Mouse (Mus musculus): Measurements from ENCODE around the gene Gpr108. TPM values are rescaled to one million over a fixed set of nuclear protein-coding genes. Genes with fewer than 3 reads are reported as not detected.

Gpr108 gene
- polyA plus RNA-seq, 1 experiment from 2014 or later, result 40.6 TPM

DNA sequence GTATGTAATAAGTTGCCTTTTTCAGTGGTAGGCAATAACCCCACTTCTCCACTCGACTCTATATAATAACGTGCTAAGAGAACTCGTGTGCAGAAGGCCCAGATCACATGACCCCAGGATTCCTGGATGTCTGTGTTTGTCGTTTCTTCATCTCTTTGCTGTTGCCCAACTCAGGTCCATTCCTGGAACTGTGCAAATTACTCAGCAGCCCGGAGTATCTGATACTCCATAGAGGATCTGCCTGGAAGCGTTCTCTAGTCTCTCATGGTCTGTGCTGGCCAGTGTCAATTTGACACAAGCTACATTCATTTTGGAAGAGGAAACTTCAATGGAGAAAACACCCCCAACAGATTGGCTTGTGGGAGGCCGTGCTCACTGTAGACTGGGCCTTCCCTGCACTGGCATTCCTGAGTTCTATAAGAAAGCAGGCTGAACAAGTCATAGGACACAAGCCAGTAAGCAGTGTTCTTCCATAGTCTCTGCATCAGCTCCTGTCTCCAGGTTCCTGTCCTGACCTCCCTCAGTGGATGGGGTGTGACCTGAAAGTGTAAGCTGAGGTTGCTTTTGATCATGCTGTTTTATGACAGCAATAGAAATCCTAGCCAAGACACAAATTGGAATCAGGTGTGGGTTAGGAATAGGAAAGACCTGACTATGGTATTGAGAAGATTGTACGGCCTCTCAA lies 52.8 kb downstream of the Gpr108 start:
- Histone ChIP-seq H3K4me1 (ENCODE audit: control insufficient read depth, insufficient read depth, low read length) (no peaks in the 10 kb centered on the region), H3K27ac (ENCODE audit: low read length) (no peak overlapping the region), H3K9me3 (ENCODE audit: control insufficient read depth, low read depth, low read length) (no peaks in the 10 kb centered on the region), H3K27me3 (ENCODE audit: control insufficient read depth, insufficient read depth, low read length) (no peaks in the 10 kb centered on the region), H3K4me2 (replicated peaks; ENCODE audit: low read depth, low read length) (no peak overlapping the region), H3K9ac (replicated peaks; ENCODE audit: low read depth, low read length) (no peak overlapping the region), H3K4me3 (ENCODE audit: low read depth, low read length) (no peak overlapping the region), H3K36me3 (ENCODE audit: control insufficient read depth, insufficient read depth, low read length) (no peaks in the 10 kb centered on the region)
- WGBS, result 77% methylated on average over 8 of the region's 8 CpGs
- no peak for ATAC-seq (ENCODE audit: insufficient number of reproducible peaks, insufficient read depth, low FRiP score, low read depth)

DNA sequence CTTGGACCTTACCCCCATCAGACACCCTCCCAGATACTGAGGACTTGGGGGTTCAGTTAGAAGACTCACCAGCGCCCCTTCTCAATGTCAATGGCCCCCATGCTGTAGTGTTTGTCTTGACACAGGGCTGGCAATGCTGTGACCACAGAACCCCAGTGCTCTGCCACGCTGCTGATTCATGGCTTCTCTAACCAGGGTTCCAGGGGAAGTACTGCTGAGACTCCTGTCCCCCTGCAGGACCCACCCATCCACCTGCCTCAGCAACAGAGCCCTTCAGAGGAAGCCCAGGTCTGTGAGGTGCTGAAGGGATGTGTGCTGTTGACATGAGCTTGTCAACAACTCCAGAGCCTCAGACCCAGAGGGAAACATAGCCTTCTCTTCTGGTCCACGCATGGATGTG lies 53.5 kb downstream of the Gpr108 start:
- 81% methylated on average over 3 of the region's 3 CpGs for WGBS
- no peak overlapping the region for H3K9ac ChIP-seq (replicated peaks; ENCODE audit: low read depth, low read length)
- ATAC-seq (ENCODE audit: insufficient number of reproducible peaks, insufficient read depth, low FRiP score, low read depth), result no peak

DNA sequence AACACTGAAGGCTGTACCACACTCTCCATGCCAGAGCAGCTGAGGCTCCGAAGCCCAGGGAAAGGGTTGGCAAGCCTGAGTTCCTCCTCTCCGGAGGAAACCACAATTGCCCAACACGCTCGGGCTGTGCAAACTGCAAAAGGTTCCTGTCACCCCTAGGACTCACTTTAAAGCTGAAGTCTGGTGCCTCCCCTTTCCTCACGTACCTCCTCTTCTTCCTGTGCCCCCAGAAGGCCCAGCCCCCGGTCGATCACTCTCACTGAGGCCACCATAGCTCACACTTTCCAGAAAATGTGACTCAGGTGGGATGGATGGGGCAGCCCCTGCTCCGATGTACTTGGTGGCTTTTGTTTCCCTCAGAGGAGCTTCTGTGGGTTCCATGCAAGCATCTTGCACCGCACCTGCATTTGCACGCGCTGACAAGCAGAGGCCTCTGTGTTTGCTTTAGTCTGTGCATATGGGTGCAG lies 54.2 kb downstream of the Gpr108 start, which contains the start of gene Tnfsf14:
Tnfsf14 (minus strand) TSS at position 137 of the 467 bp plus-strand sequence.
- 71% methylated on average over 11 of the region's 11 CpGs for whole genome bisulfite sequencing
- no peaks in the 10 kb centered on the region for H3K27me3 ChIP-seq (ENCODE audit: control insufficient read depth, insufficient read depth, low read length)
- H3K36me3 ChIP-seq (ENCODE audit: control insufficient read depth, insufficient read depth, low read length), result no peaks in the 10 kb centered on the region
- H3K4me3 ChIP-seq (ENCODE audit: low read depth, low read length), result no peak within 1 kb of the TSS
- H3K4me2 ChIP-seq (replicated peaks; ENCODE audit: low read depth, low read length), result no peak within 1 kb of the TSS
- no peak within 1 kb of the TSS for H3K9ac ChIP-seq (replicated peaks; ENCODE audit: low read depth, low read length)
- H3K9me3 ChIP-seq (ENCODE audit: control insufficient read depth, low read depth, low read length), result no peaks in the 10 kb centered on the region
- H3K4me1 ChIP-seq (ENCODE audit: control insufficient read depth, insufficient read depth, low read length), result no peaks in the 10 kb centered on the region
- H3K27ac ChIP-seq (ENCODE audit: low read length), result no peak within 1 kb of the TSS
- ATAC-seq (ENCODE audit: insufficient number of reproducible peaks, insufficient read depth, low FRiP score, low read depth), result no peak

More for the DNA sequence above, 53.5 kb downstream of the Gpr108 start:
- no peaks in the 10 kb centered on the region for H3K36me3 ChIP-seq (ENCODE audit: control insufficient read depth, insufficient read depth, low read length)
- H3K27me3 ChIP-seq (ENCODE audit: control insufficient read depth, insufficient read depth, low read length), result no peaks in the 10 kb centered on the region
- no peaks in the 10 kb centered on the region for H3K9me3 ChIP-seq (ENCODE audit: control insufficient read depth, low read depth, low read length)
- H3K4me3 ChIP-seq (ENCODE audit: low read depth, low read length), result no peak overlapping the region
- no peak overlapping the region for H3K4me2 ChIP-seq (replicated peaks; ENCODE audit: low read depth, low read length)
- H3K4me1 ChIP-seq (ENCODE audit: control insufficient read depth, insufficient read depth, low read length), result no peaks in the 10 kb centered on the region
- H3K27ac ChIP-seq (ENCODE audit: low read length), result no peak overlapping the region

DNA sequence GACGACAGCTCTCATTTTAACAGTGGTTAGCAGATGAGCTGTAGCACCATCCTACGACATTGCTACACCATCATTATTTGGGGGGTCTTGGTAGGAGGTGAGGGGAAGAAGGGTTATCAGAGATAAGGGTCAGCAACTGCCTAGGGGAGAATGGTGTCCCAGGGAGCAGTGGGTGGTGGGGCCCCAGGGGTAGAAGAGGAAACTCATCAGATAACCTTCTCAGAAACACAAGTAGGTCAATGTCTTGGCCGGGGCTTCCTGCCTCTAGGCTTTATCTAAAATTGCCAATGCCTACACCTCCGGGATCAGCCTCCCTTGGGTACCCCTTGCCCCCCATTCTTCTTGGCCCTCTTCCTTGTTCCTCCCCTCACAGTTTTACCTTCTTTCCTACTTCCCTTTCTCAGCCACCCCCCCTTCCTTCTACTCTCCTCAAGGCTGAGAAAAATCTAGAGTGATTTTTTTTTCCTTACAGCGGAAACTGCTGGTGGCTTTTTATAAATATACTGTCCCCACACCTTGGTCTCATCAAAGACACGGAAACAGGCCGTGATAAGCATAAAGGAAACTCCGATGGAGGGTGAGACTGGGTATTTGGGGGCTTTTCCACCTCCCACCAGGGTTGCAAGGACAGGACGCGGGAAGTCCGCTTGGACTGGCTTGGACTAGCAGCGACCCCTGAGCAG lies 59.6 kb downstream of the Gpr108 start:
- WGBS, result 76% methylated on average over 12 of the region's 12 CpGs
- Histone ChIP-seq H3K4me2 (replicated peaks; ENCODE audit: low read depth, low read length) (no peak overlapping the region), H3K36me3 (ENCODE audit: control insufficient read depth, insufficient read depth, low read length) (no peaks in the 10 kb centered on the region), H3K9ac (replicated peaks; ENCODE audit: low read depth, low read length) (no peak overlapping the region), H3K4me1 (ENCODE audit: control insufficient read depth, insufficient read depth, low read length) (no peaks in the 10 kb centered on the region), H3K27me3 (ENCODE audit: control insufficient read depth, insufficient read depth, low read length) (no peaks in the 10 kb centered on the region), H3K27ac (ENCODE audit: low read length) (no peak overlapping the region), H3K9me3 (ENCODE audit: control insufficient read depth, low read depth, low read length) (no peaks in the 10 kb centered on the region), H3K4me3 (ENCODE audit: low read depth, low read length) (no peak overlapping the region)
- ATAC-seq (ENCODE audit: insufficient number of reproducible peaks, insufficient read depth, low FRiP score, low read depth), result no peak

DNA sequence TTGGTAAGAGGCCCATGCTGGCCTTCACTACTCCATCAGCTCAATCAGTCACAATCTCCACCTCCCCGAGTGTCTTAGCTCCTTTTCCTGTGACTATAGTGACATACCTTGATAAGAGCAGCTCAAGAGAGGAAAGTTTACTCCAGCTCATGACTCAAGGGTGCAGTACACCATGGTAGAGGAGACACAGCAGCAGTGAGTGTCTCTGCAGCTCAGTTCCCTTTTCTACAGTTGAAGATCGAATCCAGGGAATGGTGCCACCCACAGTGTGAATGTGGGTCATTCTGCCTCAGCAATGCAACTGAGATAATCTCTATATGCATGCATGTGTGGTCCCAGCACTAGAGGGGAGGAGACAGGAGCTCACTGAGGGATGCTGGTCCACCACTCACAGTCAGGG lies 62.6 kb downstream of the Gpr108 start:
- H3K9ac ChIP-seq (replicated peaks; ENCODE audit: low read depth, low read length), result no peak overlapping the region
- H3K27ac ChIP-seq (ENCODE audit: low read length), result no peak overlapping the region
- H3K4me1 ChIP-seq (ENCODE audit: control insufficient read depth, insufficient read depth, low read length), result no peaks in the 10 kb centered on the region
- H3K36me3 ChIP-seq (ENCODE audit: control insufficient read depth, insufficient read depth, low read length), result no peaks in the 10 kb centered on the region
- WGBS, result 64% methylated on average over 2 of the region's 2 CpGs
- H3K27me3 ChIP-seq (ENCODE audit: control insufficient read depth, insufficient read depth, low read length), result no peaks in the 10 kb centered on the region
- ATAC-seq (ENCODE audit: insufficient number of reproducible peaks, insufficient read depth, low FRiP score, low read depth), result no peak
- H3K4me3 ChIP-seq (ENCODE audit: low read depth, low read length), result no peak overlapping the region
- no peak overlapping the region for H3K4me2 ChIP-seq (replicated peaks; ENCODE audit: low read depth, low read length)
- H3K9me3 ChIP-seq (ENCODE audit: control insufficient read depth, low read depth, low read length), result no peaks in the 10 kb centered on the region

Small RNAs within 50 kb of the gene (microRNA-seq; reads per million reads assigned to microRNA genes)
- gene Mir6978, result not detected

Other genes with a start within 250 kb of the Gpr108 start
- gene Pspn, start 248.4 kb downstream of the Gpr108 start, polyA plus RNA-seq (2014; fragmentation: Nextera tagmentation; extraction: Ambion mirVana), result 0.83 and 1.0 TPM in 2 replicates
- 56.3 and 59.8 TPM in 2 replicates for gene Gtf2f1, start 237.2 kb downstream of the Gpr108 start, polyA plus RNA-seq (2014; fragmentation: Nextera tagmentation; extraction: Ambion mirVana)
- 0.64 and 0.77 TPM in 2 replicates for gene Gm17949, start 237.0 kb downstream of the Gpr108 start, polyA plus RNA-seq (2014; fragmentation: Nextera tagmentation; extraction: Ambion mirVana)
- gene Khsrp, start 216.9 kb downstream of the Gpr108 start, polyA plus RNA-seq (2014; fragmentation: Nextera tagmentation; extraction: Ambion mirVana), result 45.8 and 46.4 TPM in 2 replicates
- gene Slc25a41, start 206.8 kb downstream of the Gpr108 start, polyA plus RNA-seq (2014; fragmentation: Nextera tagmentation; extraction: Ambion mirVana), result 0.28 TPM in 1 of 2 replicates, not detected in the other
- gene Crb3, start 189.3 kb downstream of the Gpr108 start, polyA plus RNA-seq (2014; fragmentation: Nextera tagmentation; extraction: Ambion mirVana), result 43.8 and 44.2 TPM in 2 replicates
- 11.5 and 12.7 TPM in 2 replicates for gene Slc25a23, start 188.6 kb downstream of the Gpr108 start, polyA plus RNA-seq (2014; fragmentation: Nextera tagmentation; extraction: Ambion mirVana)
- gene Dennd1c, start 169.9 kb downstream of the Gpr108 start, polyA plus RNA-seq (2014; fragmentation: Nextera tagmentation; extraction: Ambion mirVana), result 5.0 and 5.3 TPM in 2 replicates
- gene Tubb4a, start 160.7 kb downstream of the Gpr108 start, polyA plus RNA-seq (2014; fragmentation: Nextera tagmentation; extraction: Ambion mirVana), result 33.9 and 34.9 TPM in 2 replicates
- gene Tnfsf9, start 143.1 kb downstream of the Gpr108 start, polyA plus RNA-seq (2014; fragmentation: Nextera tagmentation; extraction: Ambion mirVana), result 11.0 and 11.7 TPM in 2 replicates
- not detected in 2 replicates for gene Cd70, start 98.7 kb downstream of the Gpr108 start, polyA plus RNA-seq (2014; fragmentation: Nextera tagmentation; extraction: Ambion mirVana)
- 0.31 TPM in 1 of 2 replicates, not detected in the other for gene Tnfsf14, start 54.3 kb downstream of the Gpr108 start, polyA plus RNA-seq (2014; fragmentation: Nextera tagmentation; extraction: Ambion mirVana)
- gene C3, start 20.3 kb downstream of the Gpr108 start, polyA plus RNA-seq (2014; fragmentation: Nextera tagmentation; extraction: Ambion mirVana), result 0.48 and 1.4 TPM in 2 replicates
- 33.4 and 35.4 TPM in 2 replicates for gene Trip10, start 1.0 kb upstream of the Gpr108 start, polyA plus RNA-seq (2014; fragmentation: Nextera tagmentation; extraction: Ambion mirVana)
- gene Vav1, start 30.7 kb upstream of the Gpr108 start, polyA plus RNA-seq (2014; fragmentation: Nextera tagmentation; extraction: Ambion mirVana), result 1.8 and 2.7 TPM in 2 replicates
- 6.5 and 6.6 TPM in 2 replicates for gene Adgre1, start 110.2 kb upstream of the Gpr108 start, polyA plus RNA-seq (2014; fragmentation: Nextera tagmentation; extraction: Ambion mirVana)